Mouse (Mus musculus): ENCODE measurements around the gene Gpsm2.
"Not testable (repeated sequence)": the region's sequence is repeated elsewhere in the genome, so short reads cannot be mapped to it uniquely, and the experiment has no call there.

The Gpsm2 gene

GRCm38 (mm10) chr3:108654566-108654965 lies 67.5 kb downstream of the Gpsm2 start:
- no peak for DNase-seq (ENCODE audit: low spot score in 2 of 2)

GRCm38 (mm10) chr3:108653710-108654379 lies 68.3 kb downstream of the Gpsm2 start, which contains the start of gene Clcc1:
TSS of gene Clcc1 (plus strand) at chr3:108653913.
- DNase-seq (ENCODE audit: low spot score in 2 of 2), result peak; percentile 91 to 94

GRCm38 (mm10) chr3:108652866-108653642 lies 69.1 kb downstream of the Gpsm2 start:
- no peak for DNase-seq (ENCODE audit: low spot score in 2 of 2)

- not testable (repeated sequence) for DNase-seq (ENCODE audit: low spot score in 2 of 2)
Measured at GRCm38 (mm10) chr3:108647681-108648080, 74.4 kb downstream of the Gpsm2 start.

GRCm38 (mm10) chr3:108646036-108646435 lies 76.1 kb downstream of the Gpsm2 start:
- no peak for DNase-seq (ENCODE audit: low spot score in 2 of 2)

GRCm38 (mm10) chr3:108644856-108645255 lies 77.3 kb downstream of the Gpsm2 start:
- DNase-seq (ENCODE audit: low spot score in 2 of 2), result no peak

- no peak for DNase-seq (ENCODE audit: low spot score in 2 of 2)
Measured at GRCm38 (mm10) chr3:108640998-108641397, 81.1 kb downstream of the Gpsm2 start.

GRCm38 (mm10) chr3:108639412-108639811 lies 82.7 kb downstream of the Gpsm2 start:
- DNase-seq (ENCODE audit: low spot score in 2 of 2), result no peak

- no peak for DNase-seq (ENCODE audit: low spot score in 2 of 2)
Measured at GRCm38 (mm10) chr3:108634761-108635160, 87.3 kb downstream of the Gpsm2 start.
